Mouse (Mus musculus) neural tube, embryonic 10.5 days (tissue): ENCODE measurements at regions not wholly inside any gene's neighbourhood (a gene's known extent, or its start where the extent isn't known, plus 50 kb on each side); places are given as distances from the start of the nearest gene placed in this dataset.

Experiments used
- DNase-seq: peaks from one replicate; pipeline ENCODE4 v3.0.0-alpha.2; 2017; ENCODE audit warnings: low spot score; ENCODE audit errors: extremely low spot score

DNA sequence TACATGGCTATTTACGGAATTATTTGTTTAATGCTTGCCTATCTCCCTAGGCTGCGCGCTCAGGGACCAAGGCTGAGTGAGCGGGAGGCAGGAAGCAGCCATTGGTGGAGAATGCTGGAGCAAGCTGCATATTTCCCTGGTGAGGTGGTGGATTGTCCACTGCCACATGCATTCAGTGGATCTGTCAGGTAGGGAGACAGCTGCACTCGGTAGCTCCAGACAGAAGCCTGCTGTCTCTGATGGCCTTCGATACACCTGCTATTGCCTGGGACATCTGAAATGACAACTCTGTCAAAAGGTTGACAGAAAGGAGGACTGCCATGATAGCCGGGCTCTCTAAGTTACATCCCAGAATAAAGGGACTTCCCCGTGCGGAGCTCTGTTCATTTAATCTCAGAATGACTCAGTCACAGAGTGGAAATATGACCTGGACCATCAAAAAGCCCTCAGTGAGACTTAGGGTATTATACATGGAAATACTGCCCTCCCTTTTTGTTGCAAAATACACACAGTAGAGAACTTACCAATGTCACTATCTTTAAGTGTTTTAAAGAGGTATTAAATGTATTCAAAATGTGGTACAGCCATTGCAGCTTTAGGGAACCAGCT, 201.5 kb downstream of the Hhipl2 start:
- DNase-seq: peak; percentile 2

DNA sequence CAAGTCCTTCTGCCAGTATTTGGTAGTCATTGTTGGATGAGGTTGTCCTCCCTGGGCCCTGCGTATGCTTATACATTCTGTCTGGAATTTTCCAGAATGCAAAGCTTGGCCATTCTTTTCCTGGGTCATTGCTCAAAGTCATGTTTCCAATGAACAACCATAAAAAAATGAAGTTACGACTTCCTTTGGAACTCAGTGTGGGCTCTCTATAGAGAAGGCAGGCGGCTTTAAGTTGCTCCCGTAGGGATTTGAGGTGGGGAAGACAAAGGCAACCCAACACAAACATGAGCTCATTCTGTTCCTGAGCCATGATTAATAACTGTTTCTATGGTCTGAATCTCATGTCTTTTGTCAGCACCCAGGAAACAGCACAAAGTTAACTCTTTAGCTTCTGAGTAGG, 204.3 kb downstream of the Hhipl2 start:
- peak; percentile 6 for DNase-seq

DNA sequence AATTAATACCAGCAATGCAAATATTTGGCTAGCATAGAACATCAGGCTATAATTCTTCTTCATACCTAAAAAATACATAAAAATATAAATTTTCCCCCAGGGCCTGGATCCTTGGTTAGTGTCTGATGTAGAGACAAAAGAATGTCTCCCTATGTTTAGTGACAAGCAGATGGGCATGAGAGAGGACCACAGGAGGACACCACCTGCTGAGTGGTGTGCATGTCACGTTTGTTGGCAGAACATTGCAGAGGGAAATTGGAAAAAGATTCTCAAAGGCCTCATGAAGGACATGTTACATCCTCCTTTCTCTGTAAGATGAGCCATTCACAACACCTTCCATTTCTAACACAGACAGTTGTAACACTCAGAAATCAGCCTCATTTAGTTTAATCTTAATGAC, 206.3 kb downstream of the Hhipl2 start:
- DNase-seq: no peak

DNA sequence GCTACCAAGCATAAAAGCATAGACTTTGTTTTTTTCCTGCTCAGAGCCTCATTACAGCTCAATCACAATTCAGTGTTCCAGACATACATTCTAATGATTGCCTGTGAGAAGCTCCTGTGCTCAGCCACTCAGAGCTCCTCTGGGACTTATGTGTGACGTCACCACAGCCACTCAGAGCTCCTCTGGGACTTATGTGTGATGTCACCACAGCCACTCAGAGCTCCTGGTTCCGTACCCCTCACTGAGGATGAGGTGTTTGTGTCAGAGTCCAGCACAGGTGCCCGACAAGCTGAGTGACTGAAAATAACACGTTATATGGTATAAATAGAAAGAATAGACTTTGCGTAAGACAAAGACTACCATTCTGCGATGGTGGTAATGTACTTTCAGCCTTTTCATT, 215.8 kb downstream of the Hhipl2 start:
- DNase-seq: no peak

DNA sequence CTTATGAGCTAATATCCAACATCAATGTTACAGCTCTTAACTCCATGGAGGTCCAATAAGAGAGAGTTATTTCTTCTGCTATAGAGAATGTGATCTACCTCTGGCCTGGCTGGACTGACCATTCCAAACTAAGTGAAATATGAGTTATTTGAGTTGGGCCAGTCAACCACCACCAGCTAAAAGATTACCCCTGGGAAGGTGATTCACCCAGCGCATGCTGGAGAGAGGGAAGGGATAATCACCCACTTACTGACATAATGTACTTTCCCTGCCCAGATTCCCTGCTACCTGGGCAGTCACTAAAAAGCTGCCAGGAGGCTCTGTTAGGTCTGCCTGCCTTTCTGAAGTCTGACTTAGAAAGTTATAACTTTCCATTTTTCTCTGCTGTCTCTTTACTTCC, 216.8 kb downstream of the Hhipl2 start:
- DNase-seq: no peak

DNA sequence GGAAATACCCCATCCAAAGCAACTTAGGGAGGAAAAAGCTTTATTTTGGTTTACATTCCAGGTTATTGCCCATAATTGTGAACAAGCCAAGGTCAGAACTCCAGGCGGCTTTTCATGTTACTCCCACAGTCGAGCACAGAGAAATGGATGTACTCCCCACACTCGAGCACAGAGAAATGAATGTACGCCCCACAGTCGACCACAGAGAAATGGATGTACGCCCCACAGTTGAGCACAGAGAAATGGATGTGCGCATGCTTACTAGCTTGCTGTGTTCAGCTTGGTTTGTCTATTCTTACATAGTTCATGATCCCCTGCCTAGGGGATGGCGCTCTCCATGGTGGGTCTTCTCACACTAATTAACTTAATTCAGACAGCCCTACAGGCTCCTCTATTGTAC, 219.2 kb downstream of the Hhipl2 start:
- no peak for DNase-seq

DNA sequence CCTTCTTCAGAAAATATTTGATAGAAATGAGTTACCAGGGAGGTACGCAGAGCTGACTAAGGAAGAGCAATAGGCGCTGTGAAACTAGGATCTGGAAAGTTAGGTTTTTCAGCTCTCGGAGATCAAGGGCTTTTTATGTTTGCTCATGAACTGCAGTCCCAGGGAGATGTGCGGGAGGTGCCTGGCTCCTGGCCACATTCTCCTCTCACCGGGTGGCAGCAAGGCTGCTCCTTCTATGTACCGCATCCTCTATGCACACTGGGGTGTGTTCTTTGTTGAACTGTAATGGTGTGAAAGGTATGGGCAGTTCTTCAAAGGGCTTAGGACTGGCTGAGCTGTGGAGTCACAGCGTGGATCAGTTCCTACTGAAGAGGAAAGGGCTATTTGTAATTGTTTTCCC, 221.3 kb downstream of the Hhipl2 start:
- DNase-seq: no peak

DNA sequence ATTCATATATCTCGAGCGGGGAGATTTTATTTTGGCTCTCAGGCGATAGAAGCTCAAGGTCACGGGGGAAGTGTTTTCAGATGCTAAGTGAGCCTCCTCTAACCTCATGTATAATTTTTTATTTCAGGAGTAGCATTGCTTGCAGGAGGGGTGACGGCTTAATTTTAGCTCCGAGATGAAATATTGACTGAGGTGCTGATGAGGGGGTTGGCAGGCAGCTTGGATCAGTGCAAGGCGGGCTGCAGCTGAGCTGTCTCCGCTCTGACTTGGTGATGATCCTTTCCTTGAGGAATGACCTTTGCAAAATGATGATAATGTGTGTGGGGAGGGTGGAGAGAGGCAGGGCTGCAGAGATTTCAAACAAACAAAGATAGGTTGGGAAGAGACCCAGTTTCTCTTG, 222.6 kb downstream of the Hhipl2 start:
- no peak for DNase-seq

DNA sequence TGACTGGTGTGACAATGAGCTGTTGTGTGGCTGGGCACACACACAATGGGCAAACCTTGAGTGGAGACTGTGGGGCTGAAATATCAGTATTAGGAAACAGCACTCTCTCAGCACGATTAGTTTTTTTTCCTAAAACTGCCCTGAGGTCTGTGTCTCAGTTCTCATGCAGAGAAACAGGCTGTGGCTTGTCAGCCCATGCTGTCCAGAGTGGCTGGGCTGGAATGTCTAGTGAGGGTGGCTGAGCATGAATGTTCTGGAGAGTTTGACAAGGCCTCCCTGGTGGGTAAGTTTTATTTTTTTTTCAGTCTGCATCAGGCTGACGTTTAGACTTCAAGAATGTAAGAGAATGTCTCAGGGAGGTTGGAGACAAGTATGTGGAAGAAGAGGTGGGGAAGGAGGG, 226.0 kb downstream of the Hhipl2 start:
- DNase-seq: no peak

DNA sequence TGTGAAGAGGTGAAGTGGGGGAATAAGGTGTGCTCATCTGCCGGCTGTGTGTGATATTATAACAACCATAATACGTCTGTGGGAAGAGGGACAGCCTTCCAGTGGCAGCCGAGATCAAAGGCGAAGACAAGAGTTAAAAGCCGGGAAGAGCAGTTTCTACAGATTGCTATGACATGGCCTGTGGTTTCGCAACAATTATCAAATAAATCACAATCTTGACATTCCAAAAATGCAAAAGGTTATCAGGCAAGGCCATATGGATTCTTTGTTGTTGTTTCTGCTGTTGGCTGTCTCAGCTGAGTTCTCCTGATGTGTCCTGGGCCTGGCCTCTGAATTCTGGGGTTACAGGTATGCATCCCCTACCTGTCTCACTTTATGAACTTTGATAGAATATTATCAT, 235.9 kb downstream of the Hhipl2 start:
- no peak for DNase-seq

DNA sequence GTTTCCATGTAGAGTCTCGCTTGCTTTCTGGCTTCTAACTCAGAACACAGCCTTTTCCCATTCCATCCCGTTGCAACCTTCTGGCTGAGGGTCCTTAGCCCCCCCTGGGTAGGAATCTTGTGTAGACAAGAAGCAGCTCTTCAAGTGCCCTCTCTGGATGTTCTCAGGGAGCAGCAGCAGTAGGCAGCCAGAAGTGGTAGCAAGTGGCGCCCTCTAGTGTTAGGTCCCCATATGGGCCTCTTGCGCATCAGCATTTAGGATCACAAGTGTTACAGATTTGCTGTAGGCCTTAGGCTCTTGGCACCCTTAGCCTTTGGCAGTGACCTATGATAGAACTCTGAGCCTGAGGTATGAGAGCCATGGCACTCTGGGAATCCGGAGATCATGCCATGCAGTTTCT, 239.0 kb downstream of the Hhipl2 start:
- DNase-seq: peak; percentile 63

DNA sequence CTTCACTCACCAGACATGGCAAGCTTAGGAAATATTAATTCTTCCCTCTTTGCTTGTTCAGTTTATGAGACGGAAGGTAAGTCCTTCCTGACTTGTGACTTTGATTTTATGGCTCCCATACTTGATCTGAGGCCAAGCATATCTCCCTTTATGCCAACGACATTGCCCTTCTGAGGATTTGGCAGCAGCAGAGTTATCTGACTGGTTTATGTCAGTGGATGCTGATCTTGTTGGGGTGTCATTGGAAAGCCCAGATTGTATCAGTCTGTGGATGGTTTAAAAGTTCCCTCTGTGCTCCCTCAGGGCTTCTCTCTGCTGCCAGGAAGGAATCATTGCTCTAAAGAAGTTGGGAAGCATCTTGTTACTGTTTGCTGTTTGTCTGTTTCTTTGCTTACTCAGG, 242.5 kb downstream of the Hhipl2 start:
- no peak for DNase-seq

DNA sequence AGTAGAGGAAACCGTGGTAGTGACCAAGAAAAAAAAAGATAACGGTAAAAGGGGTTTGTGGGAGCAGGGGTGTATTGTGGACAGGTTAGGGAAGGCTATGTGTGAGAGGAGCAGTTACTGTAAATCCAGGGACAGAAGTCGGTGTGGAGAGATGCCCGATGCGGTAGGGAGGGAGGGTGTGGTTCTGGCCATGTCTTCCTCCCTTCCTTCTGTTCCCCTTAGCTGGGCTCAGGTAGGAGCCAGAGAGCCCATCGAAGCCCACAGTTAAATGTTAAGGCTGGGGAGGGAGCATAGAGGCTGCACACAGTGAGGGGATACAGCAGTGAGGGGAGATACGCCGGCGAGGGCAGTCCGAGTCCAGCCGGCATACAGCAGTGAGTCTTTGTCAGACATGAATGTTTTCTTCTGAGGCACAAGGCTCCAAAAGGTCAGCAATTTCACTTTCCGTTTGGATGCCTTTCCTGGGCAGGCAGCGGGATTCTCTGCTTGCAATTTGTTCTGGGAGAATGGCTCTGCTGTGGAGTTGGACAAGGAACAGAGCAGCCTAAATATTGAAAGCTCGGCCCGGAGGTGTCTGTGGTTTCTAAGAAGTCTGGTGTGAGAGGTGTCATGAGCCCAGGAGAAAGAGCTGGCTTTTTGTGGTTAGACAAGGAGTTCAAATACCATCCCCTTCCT, 244.5 kb downstream of the Hhipl2 start:
- no peak for DNase-seq

DNA sequence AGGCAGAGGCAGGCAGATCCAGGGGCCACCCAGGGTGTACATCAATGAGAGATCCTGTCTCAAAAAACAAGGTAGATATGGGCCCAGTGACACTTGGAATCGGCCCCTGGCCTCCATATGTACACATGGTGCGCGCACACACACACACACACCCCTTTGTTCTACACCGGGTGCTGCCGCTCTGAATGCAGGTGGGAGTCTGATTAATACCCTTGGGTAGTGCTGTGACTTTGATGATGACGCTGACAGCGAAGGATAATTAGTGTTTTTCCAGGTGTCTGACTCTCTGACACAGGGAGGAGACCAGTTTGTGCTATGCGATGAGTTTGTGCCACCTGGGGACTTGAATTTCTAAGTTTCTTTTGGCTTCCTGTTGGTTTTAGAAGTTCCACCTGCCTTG, 251.3 kb downstream of the Hhipl2 start:
- DNase-seq: no peak

DNA sequence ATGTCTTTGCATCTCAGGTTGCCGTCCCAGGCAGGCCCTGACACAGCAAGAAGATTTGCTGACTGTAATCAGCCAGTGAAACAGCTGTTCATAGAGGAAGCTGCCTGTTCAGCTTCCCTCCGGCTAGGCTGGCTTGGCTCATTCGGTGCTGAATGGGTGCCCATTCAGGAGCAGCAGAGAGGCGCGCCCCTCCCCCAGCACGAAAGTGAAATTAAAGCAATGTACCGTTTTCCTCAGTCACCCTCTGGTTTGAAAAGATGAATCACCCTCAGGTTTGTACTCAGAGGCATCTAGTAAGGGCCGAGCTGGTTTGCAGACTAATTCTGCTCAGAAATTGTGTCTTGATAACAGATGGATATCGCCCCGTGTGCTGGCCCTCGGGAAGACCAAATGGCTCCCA, 251.7 kb downstream of the Hhipl2 start:
- no peak for DNase-seq

DNA sequence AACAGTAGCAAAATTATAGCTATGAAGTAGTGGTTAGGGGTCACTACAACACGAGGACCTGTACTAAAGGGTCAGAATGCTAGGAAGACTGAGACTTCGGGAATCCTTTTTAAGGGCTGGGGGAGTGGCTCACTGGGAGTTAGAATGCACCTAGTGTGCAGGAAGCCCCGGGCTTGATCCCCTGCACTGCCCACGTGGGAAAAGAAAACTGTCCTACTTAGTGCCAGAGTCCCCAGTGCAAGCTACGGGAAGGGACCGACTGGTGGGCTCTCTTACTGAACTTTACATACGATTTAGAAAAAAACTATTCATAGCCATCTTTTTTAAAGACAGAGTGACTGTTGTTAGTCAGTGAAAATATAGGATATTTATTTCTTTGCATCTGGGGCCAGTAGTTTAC, 252.5 kb downstream of the Hhipl2 start:
- DNase-seq: no peak

DNA sequence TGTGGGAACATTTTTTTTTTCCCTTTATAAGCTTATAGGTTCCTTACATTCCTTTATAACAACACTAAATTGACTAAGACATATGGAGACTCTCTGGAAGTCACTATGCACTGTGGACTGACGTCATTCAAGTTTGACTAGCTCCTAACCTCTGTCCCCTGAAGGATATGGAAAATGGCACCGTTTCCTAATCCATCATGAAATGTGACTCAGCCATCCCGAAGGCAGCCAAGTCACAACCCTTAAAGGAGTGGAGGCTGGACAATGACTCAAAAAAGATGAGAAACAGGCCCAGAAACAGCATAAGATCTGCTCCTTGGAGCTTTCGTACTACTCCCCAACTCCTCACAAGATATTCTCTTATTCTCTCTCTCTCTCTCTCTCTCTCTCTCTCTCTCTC, 253.5 kb downstream of the Hhipl2 start:
- DNase-seq: no peak

DNA sequence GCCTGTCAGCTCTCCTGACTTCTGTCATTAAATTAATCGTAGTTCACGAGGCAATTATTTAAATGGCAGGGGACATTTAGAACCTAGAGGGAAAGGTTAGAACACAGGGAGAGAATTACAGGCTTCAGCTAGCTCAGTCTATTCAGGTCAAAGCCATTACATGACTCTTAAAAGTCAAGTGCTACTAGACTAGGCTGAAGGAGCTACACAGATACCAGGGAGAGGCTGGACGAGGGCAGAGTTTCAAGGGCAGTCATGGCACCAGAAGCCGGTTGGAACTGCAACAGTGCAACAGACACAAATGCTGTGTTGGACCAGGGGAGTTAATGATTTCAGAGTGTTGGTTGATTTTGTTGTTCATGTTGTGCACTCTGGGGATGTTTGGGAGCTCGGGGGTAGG, 254.5 kb downstream of the Hhipl2 start:
- DNase-seq: no peak

DNA sequence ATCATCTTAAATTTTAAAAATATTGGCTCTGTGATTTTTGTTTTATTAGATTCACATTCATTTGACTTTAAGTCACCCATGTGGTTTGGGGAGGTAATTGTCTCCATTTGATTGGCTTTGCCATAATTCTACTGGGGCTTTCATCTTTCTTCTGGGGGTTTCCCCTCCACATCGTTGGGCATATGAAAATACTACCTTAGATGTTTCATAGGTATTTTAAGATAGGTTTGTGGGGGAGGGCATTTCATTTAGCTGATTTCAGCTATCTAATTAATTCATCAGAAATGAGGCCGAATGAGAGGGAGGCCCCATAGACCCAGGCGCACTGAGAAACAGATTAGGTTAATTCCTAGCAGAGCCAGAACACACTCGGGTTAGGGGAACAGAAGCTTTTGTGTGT, 259.6 kb downstream of the Hhipl2 start:
- no peak for DNase-seq

DNA sequence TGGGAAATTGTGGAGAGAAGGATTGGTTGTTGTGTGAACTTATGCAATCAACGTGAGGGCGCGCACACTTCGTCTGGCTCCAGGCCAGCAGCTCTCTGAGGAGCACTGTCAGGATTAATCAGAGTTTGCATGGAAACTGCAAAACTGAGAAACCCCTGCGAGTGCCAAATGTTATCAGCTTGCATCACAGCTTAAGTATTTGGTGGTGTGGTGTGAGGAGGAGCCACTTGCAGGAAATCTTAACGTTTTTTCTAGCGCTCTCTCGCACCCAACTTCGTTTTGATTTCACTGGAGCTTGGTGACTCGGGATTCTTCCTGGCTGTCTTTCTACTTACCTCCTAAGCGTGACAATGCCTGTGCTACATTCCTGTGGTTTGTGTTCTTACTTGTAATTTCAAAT, 261.9 kb downstream of the Hhipl2 start:
- DNase-seq: no peak

DNA sequence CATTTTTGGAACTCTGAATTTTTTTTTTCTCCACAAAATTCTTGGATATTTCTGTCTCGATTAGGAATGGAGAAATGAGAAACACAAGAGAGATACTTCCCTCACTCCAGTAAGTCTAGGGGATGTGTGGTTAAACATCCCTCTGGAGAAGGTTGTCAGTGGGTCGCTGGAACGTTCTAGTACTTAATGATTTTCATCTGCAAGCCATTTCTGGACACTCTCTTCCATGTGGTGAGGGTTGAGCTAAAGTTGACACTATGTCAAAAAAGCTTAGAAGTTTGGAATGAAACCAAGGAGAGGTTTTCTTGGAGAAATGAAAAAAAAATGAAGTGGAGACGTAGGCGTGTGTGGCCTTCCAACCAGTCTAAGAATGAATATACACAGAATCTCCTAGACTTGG, 268.0 kb downstream of the Hhipl2 start:
- DNase-seq: no peak

DNA sequence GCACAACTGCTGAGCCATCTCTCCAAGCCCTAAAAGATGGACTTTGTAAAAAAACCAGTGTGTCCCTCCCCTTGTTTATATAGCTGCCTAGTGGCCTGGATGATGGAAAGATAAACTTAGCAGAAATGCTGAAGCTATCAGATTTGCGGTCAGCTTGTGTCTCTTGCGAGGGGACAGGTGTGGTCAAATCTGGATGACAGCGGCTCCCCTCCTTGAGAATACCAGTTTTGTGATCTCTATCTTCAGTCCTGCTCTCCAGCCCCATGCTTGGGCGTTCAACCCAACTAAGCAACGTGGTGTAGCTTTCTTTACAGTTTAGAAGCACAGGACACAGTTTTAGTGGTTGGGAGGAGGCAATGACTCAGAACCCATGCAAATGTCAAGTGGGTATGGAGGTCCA, 274.7 kb downstream of the Hhipl2 start:
- no peak for DNase-seq

DNA sequence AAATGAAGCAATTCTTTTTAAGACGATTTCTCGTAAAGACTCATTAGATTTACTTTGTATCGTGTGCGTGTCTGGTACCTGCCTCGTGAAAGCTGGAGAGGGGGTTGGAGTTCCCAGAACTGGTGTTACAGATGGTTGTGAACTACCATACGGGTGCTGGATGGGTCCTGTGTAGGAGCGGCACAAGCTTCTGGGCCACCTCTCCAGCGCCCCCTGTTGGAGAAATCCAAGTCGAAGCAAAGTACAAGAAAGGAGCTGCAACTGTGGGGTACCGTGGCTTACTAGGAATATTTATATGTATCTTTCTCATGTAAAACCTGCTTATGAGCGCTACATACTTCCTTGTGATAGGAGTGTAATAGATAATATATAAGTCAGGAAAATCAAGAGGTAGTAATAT, 281.3 kb downstream of the Hhipl2 start:
- DNase-seq: peak; percentile 20

DNA sequence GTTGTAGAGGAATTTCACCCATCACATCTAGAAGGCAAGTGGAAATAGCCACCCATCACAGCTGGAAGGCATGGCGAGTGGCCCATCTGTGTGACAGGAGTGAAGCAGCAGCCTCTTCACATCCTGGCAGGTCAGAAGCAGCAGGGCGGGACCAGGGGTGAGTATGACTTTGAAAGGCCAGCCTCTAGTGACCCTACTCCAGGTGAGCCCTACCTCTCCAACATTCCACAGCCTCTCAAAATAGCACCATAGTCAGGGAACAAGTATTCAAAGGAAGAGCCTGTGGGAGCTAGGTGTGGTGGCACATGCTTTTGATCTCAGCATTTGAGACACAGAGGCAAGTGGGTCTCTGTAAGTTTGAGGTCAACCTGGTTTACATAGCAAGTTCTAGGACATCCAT, 284.9 kb downstream of the Hhipl2 start:
- no peak for DNase-seq
